Mouse (Mus musculus) lung, adult 2 months (tissue): ENCODE results near the gene Glrx3.

Source experiments
- CTCF ChIP-seq: fragments of 200-500 bp; IDR thresholded peaks from 2 replicates; pipeline ENCODE4 v1.5.1; 2011; ENCODE audit warnings: mild to moderate bottlenecking, low read length, control low read depth; ENCODE audit not compliant: insufficient read depth
- POLR2A ChIP-seq: fragments of 200-500 bp; IDR thresholded peaks from 2 replicates; pipeline ENCODE4 v1.6.1; 2011; ENCODE audit warnings: low read depth, mild to moderate bottlenecking, control low read depth, low read length, borderline replicate concordance; ENCODE audit errors: extremely low read depth

GRCm38 (mm10) chr7:137518028-137518576 is 80.7 kb downstream of the Glrx3 start:
- TF ChIP-seq POLR2A (no peak), CTCF (no peak)
